Mouse (Mus musculus): ENCODE data around the gene Myo3b.
"Not testable (repeated sequence)": the region's sequence is repeated elsewhere in the genome, so short reads cannot be mapped to it uniquely, and the experiment has no call there.

The Myo3b gene

DNA sequence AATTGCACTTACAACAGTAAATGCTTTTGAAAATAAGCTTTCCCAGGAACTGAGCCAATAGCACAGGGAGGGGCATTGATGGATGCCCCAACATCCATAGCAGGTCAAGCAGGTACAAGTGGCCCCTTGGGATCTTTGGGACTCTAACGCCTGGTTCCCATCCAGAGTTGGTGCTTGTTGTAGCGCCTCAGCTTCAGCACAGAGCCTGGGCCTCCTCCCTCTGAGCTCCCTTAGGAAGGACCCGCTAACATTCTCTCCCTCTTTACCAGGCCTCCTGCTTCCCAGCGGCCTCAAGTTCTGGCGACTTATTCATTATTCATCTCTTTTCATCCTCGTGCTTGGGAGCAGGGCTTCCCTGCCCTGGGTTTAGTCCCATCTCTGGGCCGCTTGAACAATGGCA is at the start of gene Myo3b:
TSS of gene Myo3b (plus strand) at position 375 of the 400 bp plus-strand sequence.
- no peak for DNase-seq (ENCODE audit: low spot score in 2 of 2)

DNA sequence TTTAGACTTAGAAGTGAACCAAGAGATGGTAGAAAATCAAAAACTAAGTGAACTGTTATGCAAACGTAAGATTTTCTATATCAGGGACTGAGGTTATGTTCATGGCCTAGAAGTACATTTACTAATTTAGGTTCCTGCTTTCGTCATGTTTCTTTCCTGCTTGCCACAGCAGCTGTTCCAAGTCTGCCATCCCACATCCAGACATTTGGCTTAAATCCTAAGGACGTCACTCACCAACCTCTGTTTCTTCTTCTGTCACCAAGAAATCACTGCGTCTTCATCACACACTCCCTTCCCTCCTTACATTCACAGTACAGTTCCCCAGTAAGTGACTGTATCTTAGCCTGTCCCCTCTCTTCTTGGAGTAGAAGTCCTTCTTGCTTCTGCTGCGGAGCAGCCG is 49.7 kb upstream of the Myo3b start:
- DNase-seq (ENCODE audit: low spot score in 2 of 2), result no peak

DNA sequence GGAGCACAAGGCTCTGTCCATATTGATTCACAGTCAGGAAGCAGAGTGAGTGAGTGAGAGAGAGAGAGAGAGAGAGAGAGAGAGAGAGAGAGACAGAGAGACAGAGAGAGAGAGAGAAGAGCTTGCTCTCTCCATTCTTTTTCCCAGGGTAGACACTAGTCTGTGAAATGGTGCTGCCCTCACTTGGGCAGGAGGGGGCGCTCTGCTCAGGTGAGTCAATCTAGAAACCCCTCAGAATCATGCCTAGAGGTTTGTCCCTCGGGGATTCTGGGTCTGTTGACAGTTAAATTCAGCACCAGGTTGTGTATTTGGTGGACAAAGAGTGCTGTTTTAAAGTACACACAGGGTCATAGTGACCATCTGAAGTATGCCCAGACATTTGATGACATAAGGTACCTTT is 48.3 kb upstream of the Myo3b start:
- DNase-seq (ENCODE audit: low spot score in 2 of 2), result no peak

DNA sequence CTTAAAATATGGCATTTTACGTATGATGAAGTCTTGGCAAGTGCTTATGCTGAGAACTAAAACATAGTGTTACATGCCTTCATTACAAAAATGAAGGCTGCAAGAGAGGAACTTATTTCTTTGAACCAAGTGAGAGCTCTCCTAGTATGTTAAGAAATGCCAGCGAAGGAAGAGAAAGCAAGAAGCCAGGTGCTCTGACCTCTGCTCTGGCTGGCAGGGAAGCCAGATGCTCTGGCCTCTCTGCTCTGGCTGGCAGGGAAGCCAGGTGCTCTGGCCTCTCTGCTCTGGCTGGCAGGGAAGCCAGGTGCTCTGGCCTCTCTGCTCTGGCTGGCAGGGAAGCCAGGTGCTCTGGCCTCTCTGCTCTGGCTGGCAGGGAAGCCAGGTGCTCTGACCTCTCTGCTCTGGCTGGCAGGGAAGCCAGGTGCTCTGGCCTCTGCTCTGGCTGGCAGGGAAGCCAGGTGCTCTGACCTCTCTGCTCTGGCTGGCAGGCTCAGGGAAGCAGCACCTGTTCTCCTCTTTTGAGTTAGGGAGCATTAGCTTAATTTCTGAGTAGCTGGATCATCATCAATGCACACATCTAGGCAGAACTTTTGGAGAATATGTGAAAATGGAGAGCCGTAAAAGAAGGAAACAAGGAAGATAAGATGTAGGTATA is 44.7 kb upstream of the Myo3b start:
- DNase-seq (ENCODE audit: low spot score in 2 of 2), result not testable (repeated sequence)

DNA sequence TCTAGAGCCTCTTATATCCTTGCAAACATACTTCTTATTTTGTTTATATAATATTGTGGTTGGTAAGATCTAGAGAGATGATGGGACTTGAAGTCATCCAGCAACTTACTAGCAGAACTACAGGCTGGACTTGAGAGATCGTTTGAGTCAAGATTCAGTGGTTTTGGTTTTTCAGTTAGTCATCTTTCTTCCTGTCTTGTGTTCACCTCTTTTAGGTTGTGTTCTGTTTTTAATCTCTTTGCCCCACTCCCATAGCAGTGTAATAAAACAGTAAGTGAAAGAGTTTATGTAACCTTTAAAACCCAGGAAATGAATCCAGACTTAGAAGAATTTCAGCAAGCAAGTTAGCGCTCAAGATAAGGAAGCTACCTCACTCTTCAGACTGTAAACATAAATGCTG is 44.1 kb upstream of the Myo3b start:
- no peak for DNase-seq (ENCODE audit: low spot score in 2 of 2)

DNA sequence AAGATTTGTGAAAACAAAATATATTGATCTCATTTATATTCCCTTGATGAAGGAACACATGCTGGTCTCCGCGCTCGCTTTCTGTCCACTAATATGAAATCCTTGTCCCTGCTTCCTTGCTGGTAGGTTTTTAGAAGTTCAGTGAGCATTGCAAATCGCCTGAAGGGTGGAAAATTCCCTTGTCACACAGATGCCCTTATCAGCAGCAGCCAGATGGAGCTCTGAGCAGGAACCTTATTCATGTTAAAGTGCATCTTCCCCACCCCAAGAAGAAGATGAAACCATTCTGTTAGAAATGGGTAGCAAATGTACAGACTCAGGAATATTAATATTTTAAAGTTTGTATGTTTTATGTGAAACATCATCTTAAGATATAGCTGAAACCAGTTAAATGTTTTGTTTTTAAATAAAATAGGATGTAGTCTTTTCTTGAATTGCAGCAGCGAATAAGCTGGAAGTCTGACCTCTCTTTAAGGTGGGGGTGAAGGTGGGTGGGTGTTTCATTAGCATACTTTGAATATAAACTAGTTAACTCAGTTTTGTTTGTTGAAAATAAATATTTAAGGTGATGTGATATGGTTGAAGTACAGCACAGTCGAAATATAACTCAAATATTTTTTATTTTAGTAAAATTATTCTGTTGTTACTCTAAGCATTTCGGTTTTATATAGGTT is 39.7 kb upstream of the Myo3b start:
- DNase-seq (ENCODE audit: low spot score in 2 of 2), result no peak

DNA sequence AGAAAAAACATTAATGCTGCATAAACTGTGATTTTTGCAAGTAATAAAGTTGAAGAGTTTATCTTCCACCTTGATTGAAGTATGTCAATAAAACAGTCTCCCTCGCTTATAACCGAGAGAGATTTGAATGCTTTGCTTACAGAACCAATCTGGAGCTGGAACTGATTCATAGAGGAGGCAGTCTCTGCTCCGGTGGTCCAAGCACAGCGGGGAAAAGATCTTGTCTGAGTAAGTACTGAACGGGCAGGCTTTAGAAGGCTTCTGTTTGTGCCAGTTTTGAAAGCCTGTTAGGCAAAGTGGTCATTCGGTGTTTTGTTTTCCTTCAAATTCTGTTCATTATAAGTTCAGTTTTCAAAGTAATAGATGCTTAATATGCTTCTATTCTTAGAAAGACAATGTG is 38.6 kb upstream of the Myo3b start:
- DNase-seq (ENCODE audit: low spot score in 2 of 2), result no peak

DNA sequence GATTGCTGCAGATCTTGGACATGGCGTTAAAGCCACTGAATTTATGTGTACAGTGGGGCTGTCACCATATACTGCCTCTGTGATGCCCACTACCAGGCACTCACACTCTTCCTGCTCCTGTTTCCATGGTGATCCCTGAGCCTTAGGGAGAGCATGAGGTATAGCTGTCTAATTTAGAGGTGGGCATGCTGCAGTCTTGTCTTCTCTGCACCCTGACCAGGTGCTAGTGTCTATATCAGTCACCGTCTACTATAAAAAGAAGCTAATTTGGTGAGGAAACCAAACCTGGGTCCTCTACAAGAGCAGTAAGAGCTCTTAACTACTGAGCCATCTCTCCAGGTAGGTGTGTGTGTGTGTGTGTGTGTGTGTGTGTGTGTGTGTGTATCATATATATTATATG is 32.4 kb upstream of the Myo3b start:
- DNase-seq (ENCODE audit: low spot score in 2 of 2), result no peak

DNA sequence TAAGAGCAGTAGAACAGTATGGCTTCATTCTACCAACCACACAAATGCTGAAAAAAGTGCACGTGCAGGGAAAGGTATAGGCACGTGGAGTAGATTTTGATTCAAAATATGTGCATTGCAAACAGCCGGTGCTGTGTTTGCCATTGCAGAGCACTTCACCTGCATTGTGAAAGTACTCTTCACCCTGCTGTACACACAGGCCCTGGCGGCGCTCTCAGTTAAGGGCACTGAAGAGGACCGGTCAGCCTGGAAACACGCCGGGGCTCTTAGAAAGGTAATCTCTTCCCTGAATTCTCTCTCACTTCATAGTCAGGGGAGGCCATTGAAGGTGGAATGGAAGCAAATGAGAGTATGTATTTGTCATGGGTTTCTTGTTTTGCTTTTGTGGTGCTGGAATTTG is 26.0 kb upstream of the Myo3b start:
- DNase-seq (ENCODE audit: low spot score in 2 of 2), result no peak

DNA sequence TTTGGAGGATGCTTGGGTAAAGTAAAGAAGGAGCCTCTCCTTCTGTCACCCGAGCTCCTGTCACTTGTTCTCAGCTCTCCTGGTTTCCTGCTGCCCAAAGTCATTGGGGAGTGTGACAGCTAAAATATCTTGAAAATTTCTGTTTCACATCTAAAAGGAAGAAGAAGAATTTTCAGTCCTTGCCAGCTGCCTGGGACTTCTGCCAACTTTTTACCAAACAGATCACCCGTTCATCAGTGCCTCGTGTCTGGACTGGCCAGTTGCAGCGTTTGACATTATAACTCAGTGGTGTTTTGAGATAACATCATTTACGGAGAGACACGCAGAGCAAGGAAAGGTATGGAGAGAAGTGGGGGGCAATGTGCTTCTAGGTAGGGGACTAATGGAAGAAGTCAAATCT is 20.7 kb upstream of the Myo3b start:
- no peak for DNase-seq (ENCODE audit: low spot score in 2 of 2)

DNA sequence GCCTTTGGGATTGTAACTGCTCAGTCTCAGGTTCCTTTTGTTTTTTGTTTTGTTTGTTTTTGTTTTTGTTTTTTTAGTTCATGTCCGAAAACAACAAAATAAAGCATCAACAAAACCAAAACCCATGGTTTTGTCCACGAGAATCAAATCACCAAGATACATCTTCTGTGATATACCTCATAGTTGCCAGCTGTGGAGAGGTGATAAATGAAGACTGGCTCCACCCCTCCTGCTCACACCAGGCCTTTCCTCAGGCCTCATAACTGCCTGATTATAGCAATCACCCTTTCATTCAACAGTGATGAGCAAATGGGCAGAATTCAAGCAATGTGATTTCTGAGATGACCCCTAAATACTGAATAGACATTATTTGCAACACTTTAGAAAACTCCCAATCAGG is 14.5 kb upstream of the Myo3b start:
- no peak for DNase-seq (ENCODE audit: low spot score in 2 of 2)

DNA sequence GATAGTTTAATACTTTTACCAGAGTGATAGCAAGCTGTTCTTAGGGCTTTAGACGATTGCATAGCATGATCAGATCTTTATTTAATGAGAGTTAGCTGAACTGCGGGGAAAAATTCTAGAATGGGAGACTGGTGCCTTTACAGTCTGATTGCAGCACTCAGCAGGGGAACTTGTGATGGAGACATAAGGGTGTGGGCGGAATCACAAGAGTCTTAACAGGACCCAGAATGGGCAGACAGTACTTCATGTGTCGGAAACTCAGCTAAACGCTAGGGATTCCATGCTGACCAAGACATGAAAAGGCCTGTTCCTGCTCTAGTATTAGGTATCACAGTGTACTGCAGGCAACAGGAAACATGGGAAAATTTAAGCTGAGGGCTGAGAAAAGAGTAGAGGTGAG is 13.2 kb upstream of the Myo3b start:
- DNase-seq (ENCODE audit: low spot score in 2 of 2), result no peak

DNA sequence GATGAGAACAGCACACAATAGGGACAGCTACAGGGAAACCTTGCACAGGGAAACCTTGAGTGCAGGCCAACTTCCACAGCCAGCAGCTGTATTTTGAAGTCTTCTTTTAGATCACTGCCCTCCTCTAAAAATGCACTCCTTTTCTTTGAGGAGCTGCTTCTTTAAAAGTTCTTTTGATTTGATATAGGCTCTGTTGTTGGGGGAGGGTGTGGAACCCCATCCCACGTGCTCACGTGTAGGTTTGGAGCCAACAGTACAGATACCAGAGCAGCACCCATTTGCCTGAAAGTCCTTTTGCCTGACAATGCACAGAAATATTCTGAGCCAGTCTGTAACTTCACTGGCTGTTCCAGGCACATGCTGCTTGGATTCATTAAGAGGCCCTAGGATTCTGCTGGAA is 7.5 kb upstream of the Myo3b start:
- DNase-seq (ENCODE audit: low spot score in 2 of 2), result no peak

DNA sequence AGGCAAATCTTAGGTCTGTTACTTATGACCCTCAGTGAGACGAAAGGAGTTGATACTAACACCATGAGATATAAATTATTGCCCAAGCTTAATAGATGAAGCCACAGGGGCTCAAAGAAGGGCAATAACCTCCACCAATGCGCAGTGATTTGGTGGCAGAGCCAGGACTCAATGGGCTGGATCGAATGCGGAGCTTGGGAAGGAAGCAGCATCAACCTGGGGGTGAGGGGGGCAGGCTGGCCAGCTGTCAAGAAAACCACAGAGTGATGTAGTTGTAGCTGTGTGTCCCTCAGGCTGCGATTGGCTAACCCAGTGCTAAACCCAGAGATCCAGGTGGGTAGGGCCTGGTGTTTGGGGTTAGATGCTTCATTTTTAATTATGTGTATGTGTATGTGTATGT is 4.0 kb upstream of the Myo3b start:
- DNase-seq (ENCODE audit: low spot score in 2 of 2), result no peak

DNA sequence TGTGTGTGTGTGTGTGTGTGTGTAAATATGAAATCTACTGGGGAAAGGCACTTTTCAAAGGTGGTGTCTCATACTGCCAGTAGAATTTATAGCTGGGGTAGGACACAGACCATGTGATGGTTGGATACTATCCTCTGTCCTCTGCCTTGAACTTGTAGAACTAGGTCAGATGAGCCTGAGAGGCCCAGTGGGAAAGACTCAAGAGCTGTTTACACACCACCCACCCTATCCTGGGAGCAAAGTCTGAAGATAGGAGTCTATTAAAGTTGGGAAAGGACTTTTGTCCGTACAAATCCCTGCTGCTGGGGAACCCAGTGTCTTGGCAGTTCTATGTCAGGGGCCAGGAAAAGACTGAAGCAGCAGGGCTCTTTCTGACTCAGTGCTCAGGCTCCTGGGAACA is 3.6 kb upstream of the Myo3b start:
- DNase-seq (ENCODE audit: low spot score in 2 of 2), result peak in 1 of 2 experiments; percentile 19

DNA sequence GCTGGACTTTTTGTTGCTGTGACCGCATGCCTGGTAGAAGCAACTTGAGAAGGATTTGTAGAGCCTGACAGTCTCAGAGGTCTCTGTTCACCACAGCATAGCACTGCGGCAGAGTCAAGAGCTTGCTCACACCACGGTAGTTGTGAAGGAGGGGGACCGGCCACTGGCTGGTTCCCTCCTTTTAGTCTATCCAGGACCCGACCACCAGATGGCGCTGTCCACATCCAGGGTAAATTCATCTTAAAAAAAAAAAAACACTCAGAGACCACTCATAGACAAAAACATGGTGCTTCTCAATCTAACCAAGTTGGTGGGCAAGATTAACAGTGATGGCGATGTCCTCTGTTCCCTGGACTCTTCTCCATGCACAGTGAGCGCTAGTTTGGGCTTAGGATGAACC is 1.7 kb upstream of the Myo3b start:
- DNase-seq (ENCODE audit: low spot score in 2 of 2), result peak in 1 of 2 experiments; percentile 59

DNA sequence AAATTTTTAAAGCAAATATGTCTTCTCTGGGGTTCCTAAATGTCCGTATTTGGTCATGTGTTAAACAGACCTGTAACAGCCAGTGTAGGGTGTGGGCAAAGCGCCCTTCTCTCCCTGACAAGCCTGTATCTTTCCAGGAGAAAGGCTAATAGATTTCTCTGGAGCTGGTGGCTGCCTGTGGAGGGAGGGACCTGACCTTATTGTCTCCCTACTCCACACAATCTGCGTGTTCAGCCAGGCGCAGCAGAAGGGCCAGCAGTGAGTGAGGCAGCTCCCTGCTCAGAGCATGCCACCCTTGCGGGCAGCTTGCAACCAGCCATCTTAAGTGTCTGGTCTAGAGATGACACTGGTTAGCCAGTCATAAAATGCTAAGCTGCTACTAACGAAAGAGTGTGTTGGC is 5.5 kb downstream of the Myo3b start:
- DNase-seq (ENCODE audit: low spot score in 2 of 2), result no peak

DNA sequence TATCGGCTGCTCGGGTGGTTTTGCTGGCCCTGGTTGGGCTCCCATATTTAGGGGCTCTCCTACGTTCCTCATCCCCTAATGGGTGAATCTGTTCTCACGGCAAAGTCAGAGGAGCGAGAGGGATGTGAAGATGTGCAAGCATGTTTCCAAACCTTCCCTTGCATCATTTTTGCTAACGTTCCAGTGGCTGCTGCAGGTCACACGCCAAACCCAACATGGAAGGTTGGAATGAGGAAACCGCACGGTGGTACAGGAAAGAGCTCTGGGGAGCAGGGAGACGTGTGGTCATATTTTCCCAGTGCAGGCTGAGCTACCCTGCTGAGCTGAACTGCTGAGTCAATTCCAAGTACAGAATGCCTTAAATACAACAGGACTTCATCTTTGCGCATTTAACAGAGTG is 8.9 kb downstream of the Myo3b start:
- DNase-seq (ENCODE audit: low spot score in 2 of 2), result peak in 1 of 2 experiments; percentile 48

DNA sequence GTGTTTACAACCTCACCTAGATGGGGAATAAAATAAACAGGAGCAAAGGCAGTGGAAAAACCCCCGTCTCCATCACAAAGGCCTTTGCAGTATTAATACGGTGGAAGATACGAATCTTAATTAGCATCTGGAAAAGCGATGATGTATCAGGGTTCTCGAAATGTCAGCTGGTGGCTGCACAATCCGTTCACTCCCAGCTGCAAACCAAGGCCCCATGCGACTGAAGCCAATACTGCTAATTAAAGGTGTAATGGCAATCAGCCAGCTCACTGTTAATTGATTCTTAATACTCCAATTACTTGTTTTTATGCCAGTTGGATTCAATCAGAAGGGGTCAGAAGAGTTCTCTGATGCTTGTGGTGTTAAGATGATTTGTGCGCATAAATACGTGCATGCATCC is 14.9 kb downstream of the Myo3b start:
- DNase-seq (ENCODE audit: low spot score in 2 of 2), result peak in 1 of 2 experiments; percentile 48

DNA sequence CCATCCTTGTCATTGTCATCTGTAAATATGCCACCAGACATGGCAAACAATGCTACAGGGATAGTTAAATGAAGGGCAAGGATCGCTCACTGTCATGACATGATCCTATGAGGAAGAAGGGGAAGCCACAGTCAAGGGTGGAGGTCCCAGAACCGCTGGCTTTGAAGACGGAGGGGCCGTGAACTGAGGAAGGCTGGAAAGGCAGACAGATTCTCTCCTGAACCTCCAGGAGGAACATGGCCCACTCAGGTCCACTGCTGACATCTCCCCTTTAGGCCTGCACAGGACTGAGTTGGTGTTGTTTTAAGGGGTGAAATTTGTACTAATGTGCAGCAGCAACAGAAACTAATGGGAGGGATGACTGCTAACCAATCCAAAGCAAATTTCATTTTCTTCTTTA is 19.3 kb downstream of the Myo3b start:
- peak in 1 of 2 experiments; percentile 50 for DNase-seq (ENCODE audit: low spot score in 2 of 2)

DNA sequence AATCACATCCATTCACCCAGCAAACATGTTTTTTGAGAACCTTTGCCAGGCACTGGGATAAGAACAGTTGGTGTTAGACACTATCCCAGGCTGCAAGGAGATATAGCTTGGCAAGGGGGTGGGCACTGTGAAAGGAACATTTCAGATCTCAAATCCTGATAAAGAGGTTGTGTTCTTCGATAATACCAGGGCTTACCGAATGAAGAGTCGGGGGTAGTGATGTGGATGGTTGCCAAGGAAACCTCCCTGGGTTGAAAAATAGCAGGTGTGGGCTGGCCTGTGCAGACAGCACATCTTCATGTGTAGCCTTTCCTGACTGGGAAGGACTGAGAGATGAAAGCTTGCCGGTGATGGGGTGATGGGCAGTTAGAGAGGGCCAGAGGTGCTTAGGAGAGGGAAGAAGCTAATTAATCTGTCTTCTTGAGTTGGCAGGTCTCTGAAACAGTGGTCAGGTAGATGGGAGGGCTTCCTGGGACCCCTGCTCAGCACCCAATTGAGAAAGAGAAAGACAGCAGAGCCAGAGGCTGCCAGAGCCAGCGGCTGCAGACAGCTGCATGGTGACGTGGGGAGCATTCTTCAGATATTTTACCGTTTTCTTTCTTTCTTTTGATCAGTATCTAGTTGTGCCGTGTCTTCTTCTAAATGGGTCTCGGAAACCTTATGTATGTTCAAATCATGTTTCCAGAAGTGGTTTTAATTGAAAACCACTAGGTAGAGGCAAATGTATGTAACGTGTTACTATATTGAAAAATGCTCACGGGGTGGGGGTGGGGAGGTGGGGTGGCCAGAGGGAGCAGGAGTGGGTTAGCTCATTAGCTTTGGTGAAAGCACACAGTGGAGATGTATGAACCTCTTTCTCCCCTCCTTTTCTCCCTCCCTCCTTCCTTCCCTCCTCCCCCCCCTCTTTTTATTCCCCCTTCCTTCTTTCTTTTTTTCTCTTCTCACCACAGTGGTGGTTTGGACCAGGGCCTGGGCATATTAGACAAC is 21.7 kb downstream of the Myo3b start:
- peak in 1 of 2 experiments; percentile 39 for DNase-seq (ENCODE audit: low spot score in 2 of 2)

DNA sequence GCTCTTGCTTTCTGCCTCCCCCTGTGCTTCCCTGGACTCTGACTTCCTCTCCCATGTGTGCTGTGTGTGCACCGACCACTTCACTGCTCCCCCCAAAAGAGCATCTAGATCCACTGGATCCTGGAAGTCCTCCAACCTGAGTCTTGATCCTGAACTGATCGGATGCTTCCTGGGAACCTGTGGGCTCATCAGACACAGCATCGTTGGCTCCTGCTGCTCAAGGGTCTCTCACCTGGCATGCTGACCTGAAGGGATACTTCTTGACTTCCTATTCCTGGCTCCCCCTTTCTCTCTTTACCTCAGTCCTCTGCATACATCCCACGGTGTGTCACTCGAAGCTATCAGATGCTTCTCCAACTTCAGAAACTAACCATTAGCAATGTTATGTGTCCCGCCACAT is 26.2 kb downstream of the Myo3b start:
- DNase-seq (ENCODE audit: low spot score in 2 of 2), result no peak
